Mouse (Mus musculus): ENCODE measurements around the gene Ndufb11.

GRCm38 (mm10) chrX:20617903-20618399 lies 532 bp upstream of the Ndufb11 start:
- no peak for TF ChIP-seq CTCF (IDR thresholded peaks at IDR 0.05; ENCODE audit: low read depth)
- TF ChIP-seq EP300 (IDR thresholded peaks at IDR 0.05; ENCODE audit: low read depth), result no peak
